Mouse (Mus musculus): ENCODE data around the gene Tspan5.
A peak's percentile ranks its signal among the peaks of the same experiment; 100 is the strongest.

Tspan5 gene

GRCm38 (mm10) chr3:138770650-138771331 lies 28.8 kb downstream of the Tspan5 start:
- DNase-seq (ENCODE audit: low read depth, low spot score) = no peak

GRCm38 (mm10) chr3:138771549-138772333 lies 29.7 kb downstream of the Tspan5 start:
- DNase-seq (ENCODE audit: low read depth, low spot score) = no peak

- no peak for DNase-seq (ENCODE audit: low read depth, low spot score)
Measured at GRCm38 (mm10) chr3:138773871-138774606, 32.0 kb downstream of the Tspan5 start.

GRCm38 (mm10) chr3:138774607-138774943 lies 32.6 kb downstream of the Tspan5 start:
- no peak for DNase-seq (ENCODE audit: low read depth, low spot score)

GRCm38 (mm10) chr3:138775926-138776715 lies 34.1 kb downstream of the Tspan5 start:
- DNase-seq (ENCODE audit: low read depth, low spot score) = no peak

GRCm38 (mm10) chr3:138781492-138781891 lies 39.5 kb downstream of the Tspan5 start:
- peak; percentile 36 for DNase-seq (ENCODE audit: low read depth, low spot score)

GRCm38 (mm10) chr3:138783859-138784640 lies 42.1 kb downstream of the Tspan5 start:
- no peak for DNase-seq (ENCODE audit: low read depth, low spot score)

- no peak for DNase-seq (ENCODE audit: low read depth, low spot score)
Measured at GRCm38 (mm10) chr3:138784641-138785025, 42.6 kb downstream of the Tspan5 start.

GRCm38 (mm10) chr3:138787758-138788488 lies 45.9 kb downstream of the Tspan5 start:
- no peak for DNase-seq (ENCODE audit: low read depth, low spot score)

- no peak for DNase-seq (ENCODE audit: low read depth, low spot score)
Measured at GRCm38 (mm10) chr3:138788489-138788850, 46.5 kb downstream of the Tspan5 start.

- DNase-seq (ENCODE audit: low read depth, low spot score) = no peak
Measured at GRCm38 (mm10) chr3:138789275-138789674, 47.3 kb downstream of the Tspan5 start.

GRCm38 (mm10) chr3:138794533-138794932 lies 52.5 kb downstream of the Tspan5 start:
- no peak for DNase-seq (ENCODE audit: low read depth, low spot score)

- no peak for DNase-seq (ENCODE audit: low read depth, low spot score)
Measured at GRCm38 (mm10) chr3:138795951-138796350, 54.0 kb downstream of the Tspan5 start.

GRCm38 (mm10) chr3:138796583-138796982 lies 54.6 kb downstream of the Tspan5 start:
- DNase-seq (ENCODE audit: low read depth, low spot score) = no peak

- no peak for DNase-seq (ENCODE audit: low read depth, low spot score)
Measured at GRCm38 (mm10) chr3:138800664-138801411, 58.8 kb downstream of the Tspan5 start.

GRCm38 (mm10) chr3:138801661-138802060 lies 59.7 kb downstream of the Tspan5 start:
- no peak for DNase-seq (ENCODE audit: low read depth, low spot score)

- no peak for DNase-seq (ENCODE audit: low read depth, low spot score)
Measured at GRCm38 (mm10) chr3:138802722-138803443, 60.9 kb downstream of the Tspan5 start.

GRCm38 (mm10) chr3:138803444-138804085 lies 61.6 kb downstream of the Tspan5 start:
- no peak for DNase-seq (ENCODE audit: low read depth, low spot score)

All from mesoderm, embryonic 11.5 days (tissue).